Mouse (Mus musculus) layer of hippocampus, postnatal 25 days (tissue): ENCODE results near the gene Cers2. TPM values are rescaled to one million over a fixed set of nuclear protein-coding genes. Genes with fewer than 3 reads are reported as not detected.
A peak's percentile ranks its signal among the peaks of the same experiment; 100 is the strongest.

ENCODE experiments used
- DNase-seq, 2 experiments: peaks; one replicate each; pipeline ENCODE4 v3.0.0; 2022; ENCODE audit warnings: mixed read lengths in 2 of 2, low spot score in 1 of 2; ENCODE audit errors: extremely low spot score in 1 of 2
- total RNA-seq, 2 experiments: library from RNA; stranded (reverse); gene quantifications; 2 replicates each; pipeline ENCODE4 v1.2.3; 2021

Gene Cers2
- total RNA-seq, 2 experiments from 2014 or later, result 71.2 to 73.9 TPM

GRCm38 (mm10) chr3:95287541-95287940 lies 27.1 kb upstream of the Cers2 start:
- DNase-seq, result no peak

DNA sequence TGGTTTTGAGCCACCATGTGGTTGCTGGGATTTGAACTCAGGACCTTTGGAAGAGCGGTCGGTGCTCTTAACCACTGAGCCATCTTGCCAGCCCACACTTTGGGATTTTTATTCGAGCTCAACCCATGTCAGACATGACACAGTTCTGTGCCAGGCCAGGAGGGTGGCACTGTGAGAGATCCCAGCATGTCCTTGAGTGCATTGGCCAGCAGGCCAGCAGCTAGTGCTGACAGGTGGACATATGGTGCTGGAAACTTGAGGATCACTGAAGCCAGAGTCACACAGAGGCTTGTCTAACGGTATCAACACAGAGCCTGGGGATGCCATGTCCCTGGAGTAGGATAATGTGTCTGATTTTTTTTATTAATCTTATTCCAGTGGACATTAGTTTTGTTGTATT lies 25.2 kb upstream of the Cers2 start:
- DNase-seq, result no peak

DNA sequence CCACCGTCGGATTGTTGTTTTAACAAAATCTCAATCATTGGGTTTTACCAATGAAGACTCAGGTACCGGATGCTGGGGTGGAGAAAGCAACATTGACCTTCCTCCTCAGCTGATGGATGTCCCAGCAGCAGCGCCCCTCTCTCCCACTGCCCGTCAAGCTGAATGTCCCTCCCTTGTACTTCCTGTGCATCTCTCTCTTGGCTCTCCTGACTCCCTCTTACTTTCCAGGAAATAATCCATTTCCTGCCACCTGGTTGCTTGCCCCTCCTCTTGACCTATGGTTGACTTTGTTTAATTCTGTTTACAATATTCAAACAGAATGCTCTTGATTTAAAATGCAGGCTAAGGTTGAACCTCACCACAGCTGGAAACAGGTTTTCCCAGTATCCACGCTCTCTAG lies 24.4 kb upstream of the Cers2 start:
- DNase-seq, result no peak

- DNase-seq, result no peak
These were observed 23.6 kb upstream of the Cers2 start for GRCm38 (mm10) chr3:95291041-95291440.

- DNase-seq, result no peak
These were observed 21.7 kb upstream of the Cers2 start for GRCm38 (mm10) chr3:95292899-95293298.

- DNase-seq, result no peak
These were observed 21.1 kb upstream of the Cers2 start for GRCm38 (mm10) chr3:95293537-95293936.

GRCm38 (mm10) chr3:95294316-95294715 lies 20.3 kb upstream of the Cers2 start:
- no peak for DNase-seq

GRCm38 (mm10) chr3:95294718-95295117 lies 19.9 kb upstream of the Cers2 start:
- no peak for DNase-seq

DNA sequence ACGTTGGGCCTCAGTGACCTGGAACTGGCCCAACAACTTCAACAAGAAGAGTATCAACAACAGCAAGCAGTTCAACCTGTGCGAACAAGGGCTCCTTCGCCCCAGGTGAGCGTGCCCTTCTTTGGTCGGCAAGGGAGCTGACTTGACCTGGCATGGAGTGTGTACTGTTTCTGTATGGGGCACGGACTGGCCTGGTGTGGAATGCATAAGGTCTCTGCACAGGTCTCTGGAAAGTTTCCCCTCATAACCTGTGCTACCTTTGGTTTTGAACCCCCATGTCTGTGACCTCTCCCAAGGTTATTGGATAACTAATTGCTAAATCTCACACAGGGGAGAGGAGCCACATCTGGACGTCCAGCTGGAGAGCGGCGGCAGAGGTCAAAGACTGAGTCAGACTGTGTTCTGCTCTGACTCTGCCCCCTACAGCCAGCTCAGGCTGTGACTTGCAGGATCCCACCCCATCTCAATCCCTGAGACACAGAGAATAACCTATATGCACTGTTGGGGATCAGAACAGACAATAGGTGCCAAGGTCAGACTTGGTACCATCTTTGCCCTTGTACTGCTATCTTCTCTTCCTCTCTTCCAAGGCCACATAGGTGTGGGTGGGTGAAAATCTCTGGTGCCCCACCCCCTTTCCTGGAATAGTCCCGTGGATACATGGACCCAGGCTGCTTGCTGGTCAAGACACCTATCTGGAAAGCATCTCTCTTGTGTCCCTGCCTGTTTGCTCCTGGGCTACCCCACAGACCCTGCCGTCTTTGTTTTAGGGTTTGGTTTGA lies 19.1 kb upstream of the Cers2 start:
- DNase-seq, result no peak

- DNase-seq, result peak in 1 of 2 experiments; percentile 34
These were observed 18.5 kb upstream of the Cers2 start for GRCm38 (mm10) chr3:95296103-95296469.

DNA sequence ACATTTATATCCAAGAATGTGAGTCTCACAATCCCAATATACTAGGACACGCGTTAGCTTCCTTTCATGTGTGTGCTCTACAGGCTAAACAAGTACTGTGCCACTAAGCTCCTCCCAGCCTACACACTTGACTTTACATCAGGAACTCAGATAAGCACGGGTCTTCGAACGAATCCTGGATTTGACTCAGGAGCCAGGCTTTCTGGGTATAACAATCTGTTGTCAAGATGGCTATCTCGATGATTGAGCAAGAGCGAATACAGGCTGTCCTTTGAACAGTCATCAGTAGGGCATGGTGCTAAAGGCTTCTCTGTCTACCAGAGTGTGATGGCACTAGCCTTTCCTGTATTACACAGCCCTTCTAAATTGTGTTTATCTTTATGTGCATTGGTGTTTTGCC lies 16.6 kb upstream of the Cers2 start:
- no peak for DNase-seq

DNA sequence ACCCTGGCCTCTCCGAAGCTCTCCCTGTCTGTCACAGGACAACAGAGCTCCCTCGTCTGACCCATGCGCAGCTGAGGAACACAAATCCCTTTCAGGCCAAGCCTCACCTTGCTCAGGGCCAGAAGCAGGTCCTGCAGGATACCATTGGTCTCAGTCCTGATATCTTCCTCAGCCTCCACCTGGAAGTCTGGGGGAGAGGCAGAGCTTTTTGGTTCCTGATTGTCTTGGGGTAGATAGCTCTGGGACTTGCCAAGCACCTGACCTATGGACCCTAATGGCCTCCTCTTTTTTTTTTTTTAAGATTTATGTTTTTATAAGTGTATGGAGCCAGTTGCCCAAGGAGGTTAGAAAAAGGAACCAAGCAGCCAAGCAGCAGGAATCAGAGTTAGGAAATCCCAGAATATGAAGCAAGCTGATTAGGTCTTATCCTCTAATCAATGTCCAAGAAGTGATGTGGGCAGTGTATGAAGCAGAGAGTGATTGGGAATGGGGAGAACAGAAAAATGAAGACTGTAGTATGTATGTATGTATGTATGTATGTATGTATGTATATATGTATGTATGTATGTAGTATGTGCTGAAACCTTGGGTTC lies 13.3 kb upstream of the Cers2 start:
- DNase-seq, result no peak

- no peak for DNase-seq
These were observed 8.3 kb upstream of the Cers2 start for GRCm38 (mm10) chr3:95306244-95306643.

GRCm38 (mm10) chr3:95307100-95307499 lies 7.5 kb upstream of the Cers2 start, which contains the start of gene Anxa9:
Gene Anxa9 (minus strand): TSS chr3:95307176.
- no peak for DNase-seq

- no peak for DNase-seq
These were observed 4.1 kb upstream of the Cers2 start for GRCm38 (mm10) chr3:95310496-95310895.

DNA sequence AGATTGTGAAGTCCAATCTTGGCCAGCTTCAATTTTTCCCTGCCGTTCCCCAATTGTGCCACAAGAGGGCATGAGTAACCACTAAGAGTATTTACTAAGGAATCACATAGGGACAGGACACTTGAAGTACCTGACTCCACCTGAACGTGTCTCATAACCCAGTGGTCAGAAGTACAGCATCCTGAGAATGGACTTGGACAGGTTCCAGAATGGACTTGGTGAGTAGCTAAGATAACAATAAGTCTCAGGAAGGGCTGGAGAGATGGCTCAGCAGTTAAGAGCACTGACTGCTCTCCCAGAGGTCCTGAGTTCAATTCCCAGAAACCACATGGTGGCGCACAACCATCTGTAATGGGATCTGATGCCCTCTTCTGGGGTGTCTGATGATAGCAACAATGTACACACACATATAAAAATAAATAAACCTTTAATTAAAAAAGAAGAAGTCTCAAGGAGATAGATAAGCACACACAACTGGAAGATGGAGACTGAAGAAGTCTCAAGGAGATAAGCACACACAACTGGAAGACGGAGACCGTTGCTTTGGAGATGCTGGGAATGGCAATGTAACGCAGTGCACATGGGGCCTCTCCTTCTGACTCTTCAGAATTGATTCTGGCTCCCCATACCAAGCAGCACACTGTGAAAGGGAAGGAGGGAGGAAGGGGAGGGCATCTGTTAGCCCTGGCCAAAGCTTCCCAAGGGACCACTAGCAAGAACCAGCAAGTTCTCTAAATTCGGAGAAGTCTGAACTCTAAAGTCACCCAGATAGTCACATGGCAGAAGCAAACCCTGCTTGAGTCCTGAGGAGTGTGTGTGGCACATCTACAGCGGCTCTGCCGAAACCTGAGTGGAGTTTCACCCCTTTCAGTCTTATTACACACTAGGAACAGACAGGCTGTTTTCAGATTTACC lies 3.4 kb upstream of the Cers2 start:
- DNase-seq, result peak; percentile 31 to 59

DNA sequence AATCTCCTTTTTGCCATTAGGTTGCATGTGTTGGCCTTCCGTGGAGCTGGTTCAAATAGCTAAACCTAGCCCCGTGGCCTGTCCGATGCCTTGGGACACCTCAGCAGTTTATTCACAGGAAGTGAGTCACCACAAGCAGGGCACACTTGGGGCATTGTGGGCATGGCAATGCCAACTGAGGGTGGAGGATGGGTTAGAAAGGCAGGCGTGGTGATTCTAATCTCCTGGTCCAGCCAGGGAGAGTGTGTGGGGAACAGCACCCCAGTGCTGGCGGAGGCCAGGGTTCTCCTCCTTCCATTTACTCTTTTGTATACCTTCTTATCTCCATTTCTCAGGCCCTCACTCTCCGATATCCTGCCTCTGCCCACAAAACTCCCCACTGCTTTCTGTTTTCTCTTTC lies 2.0 kb upstream of the Cers2 start:
- no peak for DNase-seq

DNA sequence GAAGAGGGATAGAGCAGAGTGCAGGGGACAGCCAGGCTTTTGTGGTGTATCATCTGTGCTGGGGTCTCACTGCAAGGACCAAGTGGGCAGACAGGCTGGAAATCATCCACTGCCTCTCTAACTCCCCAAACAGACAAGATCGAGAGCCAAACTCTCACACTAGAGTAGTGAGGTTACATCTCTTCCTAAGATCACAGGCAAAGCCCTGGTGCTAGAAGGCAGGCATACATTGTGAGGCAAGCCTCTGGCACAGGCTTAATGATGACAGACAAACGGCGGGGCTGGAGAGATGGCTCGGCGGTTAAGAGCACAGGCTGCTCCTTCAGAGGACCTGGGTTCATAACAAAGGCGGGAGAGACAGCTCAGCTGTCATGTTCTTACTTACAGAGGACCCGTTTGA lies 1.1 kb upstream of the Cers2 start:
- no peak for DNase-seq

DNA sequence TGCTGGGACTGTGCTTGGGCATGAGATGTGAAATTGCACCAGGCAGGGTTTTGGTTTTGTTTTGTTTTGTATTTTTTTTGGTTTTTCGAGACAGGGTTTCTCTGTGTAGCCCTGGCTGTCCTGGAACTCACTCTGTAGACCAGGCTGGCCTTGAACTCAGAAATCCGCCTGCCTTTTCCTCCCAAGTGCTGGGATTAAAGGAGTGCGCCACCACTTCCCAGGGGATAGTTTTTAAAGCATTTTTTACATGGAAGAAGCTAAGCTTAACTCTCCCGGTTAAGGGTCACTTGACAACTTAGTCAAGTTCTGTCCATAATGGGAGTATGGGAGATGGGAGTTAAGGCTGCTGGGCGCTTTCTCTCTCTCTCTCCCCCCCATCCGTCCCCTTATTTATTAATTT lies 516 bp upstream of the Cers2 start:
- DNase-seq, result no peak

DNA sequence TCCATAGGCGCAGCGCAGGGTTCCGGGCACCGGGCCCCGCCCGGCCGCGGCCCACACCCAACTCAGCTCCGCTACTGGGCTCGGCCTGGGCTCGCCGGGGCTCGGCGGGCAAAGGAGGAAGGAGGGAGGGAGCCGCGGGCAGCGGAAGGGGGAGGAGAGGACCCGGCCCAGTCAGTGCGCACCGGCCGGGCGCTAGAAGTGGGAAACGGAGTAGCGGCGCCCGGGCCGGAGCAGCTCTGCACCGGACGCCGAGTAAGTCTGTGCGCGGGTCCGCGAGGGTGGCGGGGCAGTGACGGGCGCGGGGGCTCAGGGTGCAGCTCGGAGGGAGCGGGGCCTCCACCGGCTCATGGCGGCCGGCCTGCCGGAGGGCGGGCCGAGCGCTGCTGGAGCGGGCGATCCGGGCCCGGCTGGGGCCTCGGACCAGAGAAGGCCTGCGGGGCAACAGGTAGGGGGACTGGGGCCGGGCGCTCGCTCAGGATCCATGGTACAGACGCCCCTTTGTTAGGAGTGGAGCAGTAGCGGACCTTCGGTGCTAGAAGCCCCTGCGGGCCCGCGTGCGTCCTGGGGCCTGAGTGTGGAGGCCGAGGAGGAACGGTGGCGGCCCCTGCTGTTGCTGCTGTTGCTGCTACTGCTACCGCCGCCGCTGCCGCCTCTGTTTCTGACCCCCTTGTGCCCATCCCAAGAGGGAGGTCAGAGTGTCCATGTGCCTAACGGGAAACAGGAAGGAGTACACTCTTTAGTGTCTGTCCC lies 678 bp downstream of the Cers2 start:
- DNase-seq, result peak; percentile 61 to 65
